8 mouse cellular contexts compared by ENCODE assay signal in genomic region chr17:56989467-56990114, GRCm38 (mm10). TPM values are rescaled to one million over a fixed set of nuclear protein-coding genes. Genes with fewer than 3 reads are reported as not detected.
DNase-seq lines count a peak whose midpoint lies in the region; ATAC-seq and TF ChIP-seq lines count a peak whose summit lies in the region.

No protein-coding gene starts in this region.

- peak overlapping the region; percentile 66 for H3K4me2 ChIP-seq in neural tube, embryonic 11.5 days (ENCODE audit: low read depth)
- peak overlapping the region; percentile 79 for H3K4me2 ChIP-seq in forebrain, embryonic 15.5 days (replicated peaks)
- peak overlapping the region; percentile 84 for H3K4me2 ChIP-seq in kidney, embryonic 16.5 days (replicated peaks; ENCODE audit: low read depth, low read length)
- H3K4me2 ChIP-seq in liver, postnatal 0 days (ENCODE audit: low read depth, low read length) = peak overlapping the region; percentile 78
- peak overlapping the region; percentile 81 for H3K4me2 ChIP-seq in neural tube, embryonic 15.5 days

- H3K4me3 ChIP-seq in neural tube, embryonic 11.5 days (ENCODE audit: low read depth, low read length) = peak overlapping the region; percentile 75
- H3K4me3 ChIP-seq in brown adipose tissue, adult 24 weeks (ENCODE audit: insufficient read depth, low read depth, low read length) = peak overlapping the region; percentile 77
- H3K4me3 ChIP-seq in forebrain, embryonic 15.5 days = peak overlapping the region; percentile 93
- H3K4me3 ChIP-seq in kidney, embryonic 16.5 days (ENCODE audit: low read length) = peak overlapping the region; percentile 96
- H3K4me3 ChIP-seq in liver, postnatal 0 days (ENCODE audit: low read depth, low read length) = peak overlapping the region; percentile 71
- peak overlapping the region; percentile 91 for H3K4me3 ChIP-seq in neural tube, embryonic 15.5 days (replicated peaks)

- 3% methylated on average over 25 of the region's 25 CpGs for WGBS in neural tube, embryonic 11.5 days
- 2% methylated on average over 25 of the region's 25 CpGs for WGBS in forebrain, embryonic 15.5 days
- WGBS in kidney, embryonic 16.5 days = 2% methylated on average over 25 of the region's 25 CpGs
- WGBS in liver, postnatal 0 days (ENCODE audit: insufficient replicate concordance) = 2% methylated on average over 25 of the region's 25 CpGs
- 2% methylated on average over 25 of the region's 25 CpGs for WGBS in neural tube, embryonic 15.5 days

- H3K9me3 ChIP-seq in neural tube, embryonic 11.5 days (ENCODE audit: control insufficient read depth, low read length) = no peaks in the 10 kb centered on the region
- H3K9me3 ChIP-seq in forebrain, embryonic 15.5 days = no peaks in the 10 kb centered on the region
- no peaks in the 10 kb centered on the region for H3K9me3 ChIP-seq in kidney, embryonic 16.5 days (ENCODE audit: low read length)
- H3K9me3 ChIP-seq in liver, postnatal 0 days (ENCODE audit: low read length) = no peaks in the 10 kb centered on the region
- H3K9me3 ChIP-seq in neural tube, embryonic 15.5 days (replicated peaks) = no peaks in the 10 kb centered on the region

- no peak for TF ChIP-seq CTCF in liver, postnatal 0 days (IDR thresholded peaks at IDR 0.05; ENCODE audit: low read depth)

- peak; percentile 90 for ATAC-seq in neural tube, embryonic 11.5 days (ENCODE audit: insufficient read depth, low FRiP score, low TSS enrichment)
- peak; percentile 93 for ATAC-seq in forebrain, embryonic 15.5 days (replicated peaks)
- peak; percentile 94 for ATAC-seq in kidney, embryonic 16.5 days (ENCODE audit: low FRiP score, low TSS enrichment)
- ATAC-seq in liver, postnatal 0 days = peak; percentile 91
- ATAC-seq in neural tube, embryonic 15.5 days (ENCODE audit: low FRiP score) = peak; percentile 94

- H3K27ac ChIP-seq in neural tube, embryonic 11.5 days (ENCODE audit: low read depth, low read length) = peak overlapping the region; percentile 61; the same call in 1 of the 2 replicates
- H3K27ac ChIP-seq in brown adipose tissue, adult 24 weeks (replicated peaks; ENCODE audit: low read depth, low read length) = peak overlapping the region; percentile 34; the same call in 1 of the 2 replicates
- H3K27ac ChIP-seq in forebrain, embryonic 15.5 days (replicated peaks) = peak overlapping the region; percentile 90
- H3K27ac ChIP-seq in kidney, embryonic 16.5 days (ENCODE audit: low read length) = peak overlapping the region; percentile 86
- H3K27ac ChIP-seq in liver, postnatal 0 days (ENCODE audit: low read depth) = peak overlapping the region; percentile 69
- peak overlapping the region; percentile 86 for H3K27ac ChIP-seq in neural tube, embryonic 15.5 days (replicated peaks)

- H3K27me3 ChIP-seq in neural tube, embryonic 11.5 days (ENCODE audit: control insufficient read depth, insufficient read depth, low read length) = no peaks in the 10 kb centered on the region
- no peaks in the 10 kb centered on the region for H3K27me3 ChIP-seq in forebrain, embryonic 15.5 days
- no peaks in the 10 kb centered on the region for H3K27me3 ChIP-seq in kidney, embryonic 16.5 days (ENCODE audit: insufficient read depth, low read length)
- H3K27me3 ChIP-seq in liver, postnatal 0 days (ENCODE audit: insufficient read depth, low read length) = no peaks in the 10 kb centered on the region
- H3K27me3 ChIP-seq in neural tube, embryonic 15.5 days (replicated peaks) = no peaks in the 10 kb centered on the region

- peak overlapping the region; percentile 76 for H3K9ac ChIP-seq in neural tube, embryonic 11.5 days (ENCODE audit: low read length)
- H3K9ac ChIP-seq in forebrain, embryonic 15.5 days (replicated peaks) = peak overlapping the region; percentile 80
- peak overlapping the region; percentile 91 for H3K9ac ChIP-seq in kidney, embryonic 16.5 days (replicated peaks; ENCODE audit: low read length)
- H3K9ac ChIP-seq in liver, postnatal 0 days (replicated peaks) = peak overlapping the region; percentile 64
- peak overlapping the region; percentile 89 for H3K9ac ChIP-seq in neural tube, embryonic 15.5 days (replicated peaks)

- DNase-seq in neural tube, embryonic 11.5 days (ENCODE audit: low spot score) = no peak
- no peak for DNase-seq in neural tube, embryonic 10.5 days (ENCODE audit: extremely low spot score, low spot score)
- no peak for DNase-seq in liver, postnatal 0 days
- no peak for DNase-seq in B cell, adult 2 months

- H3K36me3 ChIP-seq in neural tube, embryonic 11.5 days (ENCODE audit: control insufficient read depth, insufficient read depth, low read length) = peaks cover 13% of the 10 kb centered on the region
- H3K36me3 ChIP-seq in forebrain, embryonic 15.5 days = peaks cover 19% of the 10 kb centered on the region
- H3K36me3 ChIP-seq in kidney, embryonic 16.5 days (ENCODE audit: insufficient read depth, low read length) = peaks cover 24% of the 10 kb centered on the region
- H3K36me3 ChIP-seq in liver, postnatal 0 days (replicated peaks; ENCODE audit: insufficient read depth, low read length) = peaks cover 22% of the 10 kb centered on the region
- peaks cover 24% of the 10 kb centered on the region for H3K36me3 ChIP-seq in neural tube, embryonic 15.5 days

- no peak for TF ChIP-seq EP300 in liver, postnatal 0 days (IDR thresholded peaks at IDR 0.05; ENCODE audit: low read depth)

- H3K4me1 ChIP-seq in neural tube, embryonic 11.5 days (ENCODE audit: control insufficient read depth, insufficient read depth, low read length) = no peaks in the 10 kb centered on the region
- 0 out of 2 replicates have a peak, but pooled peaks cover 5% of the 10 kb centered on the region for H3K4me1 ChIP-seq in brown adipose tissue, adult 24 weeks (ENCODE audit: control insufficient read depth, insufficient read depth, insufficient read length, low read length)
- H3K4me1 ChIP-seq in forebrain, embryonic 15.5 days = peaks cover 16% of the 10 kb centered on the region
- H3K4me1 ChIP-seq in kidney, embryonic 16.5 days (ENCODE audit: insufficient read depth, low read length) = peaks cover 6% of the 10 kb centered on the region
- H3K4me1 ChIP-seq in liver, postnatal 0 days (ENCODE audit: insufficient read depth) = peaks cover 11% of the 10 kb centered on the region; the same call in 1 of the 2 replicates
- peaks cover 22% of the 10 kb centered on the region for H3K4me1 ChIP-seq in neural tube, embryonic 15.5 days

RNA-seq across cellular contexts. Expression of gene Clpp, which starts 0.5 kb away (rescaled TPM):
- polyA plus RNA-seq in neural tube, embryonic 11.5 days (2014; fragmentation: Nextera tagmentation; extraction: Ambion mirVana) = 142 and 156 TPM in 2 replicates
- 175 and 196 TPM in 2 replicates for polyA plus RNA-seq in brown adipose tissue, adult 24 weeks (2012; ENCODE audit: insufficient read depth, insufficient read length, missing spikeins)
- polyA plus RNA-seq in forebrain, embryonic 15.5 days (2015; fragmentation: Nextera tagmentation; extraction: Ambion mirVana) = 162 and 175 TPM in 2 replicates
- 175 and 178 TPM in 2 replicates for polyA plus RNA-seq in kidney, embryonic 16.5 days (2015; fragmentation: Nextera tagmentation; extraction: Ambion mirVana)
- polyA plus RNA-seq in liver, postnatal 0 days (2015; fragmentation: Nextera tagmentation; extraction: Ambion mirVana) = 68.2 and 71.3 TPM in 2 replicates
- 164 and 177 TPM in 2 replicates for polyA plus RNA-seq in neural tube, embryonic 15.5 days (2015; fragmentation: Nextera tagmentation; extraction: Ambion mirVana)

RNA-seq across cellular contexts. Expression of gene Alkbh7, which starts 7.5 kb away (rescaled TPM):
- polyA plus RNA-seq in neural tube, embryonic 11.5 days (2014; fragmentation: Nextera tagmentation; extraction: Ambion mirVana) = 37.0 and 39.8 TPM in 2 replicates
- polyA plus RNA-seq in brown adipose tissue, adult 24 weeks (2012; ENCODE audit: insufficient read depth, insufficient read length, missing spikeins) = 57.4 and 68.7 TPM in 2 replicates
- 43.7 and 46.2 TPM in 2 replicates for polyA plus RNA-seq in forebrain, embryonic 15.5 days (2015; fragmentation: Nextera tagmentation; extraction: Ambion mirVana)
- 57.4 and 58.0 TPM in 2 replicates for polyA plus RNA-seq in kidney, embryonic 16.5 days (2015; fragmentation: Nextera tagmentation; extraction: Ambion mirVana)
- 22.9 and 23.9 TPM in 2 replicates for polyA plus RNA-seq in liver, postnatal 0 days (2015; fragmentation: Nextera tagmentation; extraction: Ambion mirVana)
- 56.2 and 59.4 TPM in 2 replicates for polyA plus RNA-seq in neural tube, embryonic 15.5 days (2015; fragmentation: Nextera tagmentation; extraction: Ambion mirVana)

RNA-seq across cellular contexts. Expression of gene Acer1, which starts 7.7 kb away (rescaled TPM):
- not detected in 2 replicates for polyA plus RNA-seq in neural tube, embryonic 11.5 days (2014; fragmentation: Nextera tagmentation; extraction: Ambion mirVana)
- polyA plus RNA-seq in brown adipose tissue, adult 24 weeks (2012; ENCODE audit: insufficient read depth, insufficient read length, missing spikeins) = not detected in 2 replicates
- polyA plus RNA-seq in forebrain, embryonic 15.5 days (2015; fragmentation: Nextera tagmentation; extraction: Ambion mirVana) = not detected in 2 replicates
- not detected in 2 replicates for polyA plus RNA-seq in kidney, embryonic 16.5 days (2015; fragmentation: Nextera tagmentation; extraction: Ambion mirVana)
- not detected in 2 replicates for polyA plus RNA-seq in liver, postnatal 0 days (2015; fragmentation: Nextera tagmentation; extraction: Ambion mirVana)
- polyA plus RNA-seq in neural tube, embryonic 15.5 days (2015; fragmentation: Nextera tagmentation; extraction: Ambion mirVana) = not detected in 2 replicates

RNA-seq across cellular contexts. Expression of gene Pspn, which starts 10.2 kb away (rescaled TPM):
- not detected in 2 replicates for polyA plus RNA-seq in neural tube, embryonic 11.5 days (2014; fragmentation: Nextera tagmentation; extraction: Ambion mirVana)
- not detected in 2 replicates for polyA plus RNA-seq in brown adipose tissue, adult 24 weeks (2012; ENCODE audit: insufficient read depth, insufficient read length, missing spikeins)
- 0.45 and 0.55 TPM in 2 replicates for polyA plus RNA-seq in forebrain, embryonic 15.5 days (2015; fragmentation: Nextera tagmentation; extraction: Ambion mirVana)
- polyA plus RNA-seq in kidney, embryonic 16.5 days (2015; fragmentation: Nextera tagmentation; extraction: Ambion mirVana) = 0.64 TPM in 1 of 2 replicates, not detected in the other
- not detected in 2 replicates for polyA plus RNA-seq in liver, postnatal 0 days (2015; fragmentation: Nextera tagmentation; extraction: Ambion mirVana)
- polyA plus RNA-seq in neural tube, embryonic 15.5 days (2015; fragmentation: Nextera tagmentation; extraction: Ambion mirVana) = 0.43 and 0.49 TPM in 2 replicates

RNA-seq across cellular contexts. Expression of gene Gtf2f1, which starts 21.5 kb away (rescaled TPM):
- 78.1 and 85.0 TPM in 2 replicates for polyA plus RNA-seq in neural tube, embryonic 11.5 days (2014; fragmentation: Nextera tagmentation; extraction: Ambion mirVana)
- 29.1 and 29.3 TPM in 2 replicates for polyA plus RNA-seq in brown adipose tissue, adult 24 weeks (2012; ENCODE audit: insufficient read depth, insufficient read length, missing spikeins)
- 80.4 and 81.7 TPM in 2 replicates for polyA plus RNA-seq in forebrain, embryonic 15.5 days (2015; fragmentation: Nextera tagmentation; extraction: Ambion mirVana)
- polyA plus RNA-seq in kidney, embryonic 16.5 days (2015; fragmentation: Nextera tagmentation; extraction: Ambion mirVana) = 71.4 and 74.0 TPM in 2 replicates
- 26.7 and 31.3 TPM in 2 replicates for polyA plus RNA-seq in liver, postnatal 0 days (2015; fragmentation: Nextera tagmentation; extraction: Ambion mirVana)
- polyA plus RNA-seq in neural tube, embryonic 15.5 days (2015; fragmentation: Nextera tagmentation; extraction: Ambion mirVana) = 63.2 and 70.7 TPM in 2 replicates

Comparison
In these comparisons a context has a peak if more than half of its experiments do, and no peak if none do; other contexts are left out.
1. H3K27ac ChIP-seq: peak in every context shown above with its lines; median percentile 90 in forebrain, embryonic 15.5 days; 86 in kidney, embryonic 16.5 days; 86 in neural tube, embryonic 15.5 days; 69 in liver, postnatal 0 days; 61 in neural tube, embryonic 11.5 days; 34 in brown adipose tissue, adult 24 weeks.